Mouse (Mus musculus) kidney, adult 8-10 months (tissue): ENCODE results near the gene Klhl7.
"Not testable (repeated sequence)": the region's sequence is repeated elsewhere in the genome, so short reads cannot be mapped to it uniquely, and the experiment has no call there.

Experiments used
- DNase-seq, 2 experiments: peaks; one replicate each; pipeline ENCODE4 v3.0.0; 2022

Gene Klhl7

DNA sequence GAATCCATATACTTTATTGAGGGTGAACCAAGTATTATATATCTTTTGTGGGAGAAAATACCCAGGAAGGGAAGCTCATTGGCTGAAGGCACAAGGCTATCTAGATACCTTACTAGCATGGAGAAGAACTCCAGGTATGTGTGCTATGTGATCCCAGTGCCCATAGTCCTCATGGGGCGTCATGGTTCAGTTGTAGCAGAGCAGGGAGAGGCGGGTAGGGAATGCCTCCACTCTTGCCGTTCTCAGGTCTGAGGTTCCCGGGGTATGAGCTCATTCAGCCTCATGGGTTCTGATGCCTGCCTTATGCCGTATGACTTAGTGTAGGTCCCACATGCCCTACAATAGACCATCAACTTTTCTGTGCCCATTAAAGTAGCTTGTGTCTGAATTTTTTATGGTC, 4.5 kb upstream of the Klhl7 start:
- DNase-seq: peak; percentile 39 to 66

- peak; percentile 45 to 48 for DNase-seq
These were observed 456 bp downstream of the Klhl7 start for GRCm38 (mm10) chr5:24100810-24101311.

DNA sequence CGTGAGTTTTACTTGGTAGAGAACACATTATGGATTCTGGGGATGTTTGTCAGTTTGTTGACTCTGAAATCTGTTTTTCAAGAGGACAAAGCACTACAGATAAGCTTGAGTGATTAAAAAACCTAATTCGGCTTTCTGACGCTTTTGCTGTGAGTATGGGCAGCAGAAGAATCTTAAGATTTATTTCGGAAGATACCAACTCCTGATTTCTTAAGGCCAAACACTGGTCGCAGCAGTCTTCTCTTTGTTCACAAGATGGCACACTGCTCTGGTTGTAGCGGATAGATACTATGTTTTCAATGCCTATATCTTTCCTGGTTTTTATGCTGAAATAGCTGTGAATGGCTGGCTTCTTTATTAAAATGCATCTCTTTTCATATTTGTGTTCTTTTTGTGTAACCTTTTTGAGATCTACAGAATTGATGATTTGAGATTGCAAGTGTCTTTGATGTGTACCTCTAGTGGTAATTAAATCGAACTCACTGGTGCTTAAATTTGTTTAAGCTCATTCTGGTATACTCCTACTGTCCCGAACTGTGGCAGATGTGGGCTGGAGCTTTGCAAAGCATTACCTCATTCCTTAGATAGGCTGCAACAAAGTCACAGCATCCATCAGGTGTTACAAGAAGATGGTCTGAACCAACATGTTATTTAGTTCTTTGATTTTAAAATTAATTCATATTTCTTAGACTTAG, 1.2 kb downstream of the Klhl7 start:
- DNase-seq: no peak

DNA sequence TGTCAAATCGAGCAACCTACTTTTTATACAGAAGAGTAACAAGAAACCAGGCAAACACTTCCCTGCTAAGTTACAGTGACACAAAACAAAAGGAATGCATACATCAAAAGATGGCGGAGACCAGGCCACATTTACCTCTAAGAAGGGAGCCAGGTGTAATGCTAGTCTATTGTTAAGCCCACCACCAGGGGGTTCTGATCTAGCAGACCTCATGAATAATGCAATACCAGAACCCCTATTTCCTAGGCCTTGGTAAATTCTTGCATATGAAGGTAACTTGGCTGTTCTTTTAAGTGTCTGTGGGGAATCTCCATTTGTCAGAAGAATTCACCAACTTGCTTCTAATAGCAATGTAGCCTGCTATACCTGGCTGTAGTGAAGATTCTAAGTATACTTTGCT, 2.8 kb downstream of the Klhl7 start:
- DNase-seq: not testable (repeated sequence)

- peak in 1 of 2 experiments; percentile 25 for DNase-seq
These were observed 3.4 kb downstream of the Klhl7 start for GRCm38 (mm10) chr5:24103841-24104240.

DNA sequence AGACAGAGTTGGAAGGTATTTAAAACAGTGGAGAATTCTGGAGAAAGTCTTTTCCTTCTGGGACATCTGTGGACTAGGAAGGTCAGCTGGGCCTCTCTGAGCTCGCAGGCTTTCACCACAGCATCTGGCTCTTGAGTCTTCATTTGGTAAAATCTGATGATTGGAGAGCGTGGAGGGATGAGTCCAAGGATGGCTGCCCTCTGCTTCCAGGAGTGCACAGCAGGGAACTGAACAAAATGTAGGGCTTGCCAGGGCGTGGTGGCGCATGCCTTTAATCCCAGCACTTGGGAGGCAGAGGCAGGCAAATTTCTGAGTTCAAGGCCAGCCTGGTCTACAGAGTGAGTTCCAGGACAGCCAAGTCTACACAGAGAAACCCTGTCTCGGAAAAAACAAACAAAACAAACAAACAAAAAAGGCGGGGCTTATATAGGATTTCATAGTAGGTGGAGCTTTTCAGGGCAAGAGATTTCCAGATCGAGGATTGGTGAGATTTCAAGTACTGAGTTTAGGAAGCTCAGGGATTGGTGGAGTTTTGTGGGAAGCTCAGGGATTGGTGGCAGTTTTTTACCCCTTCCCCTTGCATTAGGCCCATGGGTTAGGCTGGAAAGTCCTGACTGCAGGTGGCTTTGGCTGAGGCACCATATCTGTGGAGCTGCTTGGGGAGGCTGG, 6.8 kb downstream of the Klhl7 start:
- no peak for DNase-seq

DNA sequence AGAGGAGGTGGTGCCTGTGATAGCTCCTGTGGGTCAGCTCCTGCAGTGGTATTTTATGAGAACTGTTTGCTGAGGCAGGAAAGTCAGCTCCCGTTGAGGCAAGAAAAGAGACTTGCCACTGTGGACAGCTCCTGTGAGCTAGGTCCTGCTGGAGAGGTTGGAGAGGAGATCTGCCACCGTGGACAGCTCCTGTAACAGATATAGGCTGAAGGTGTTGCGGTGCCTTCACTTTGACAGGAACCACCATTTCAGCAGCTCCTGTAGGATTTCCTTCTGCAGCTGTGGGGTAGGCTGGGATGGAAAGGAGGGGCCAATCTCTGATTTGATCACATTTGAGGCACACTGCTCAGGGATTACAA, 7.3 kb downstream of the Klhl7 start:
- no peak for DNase-seq

DNA sequence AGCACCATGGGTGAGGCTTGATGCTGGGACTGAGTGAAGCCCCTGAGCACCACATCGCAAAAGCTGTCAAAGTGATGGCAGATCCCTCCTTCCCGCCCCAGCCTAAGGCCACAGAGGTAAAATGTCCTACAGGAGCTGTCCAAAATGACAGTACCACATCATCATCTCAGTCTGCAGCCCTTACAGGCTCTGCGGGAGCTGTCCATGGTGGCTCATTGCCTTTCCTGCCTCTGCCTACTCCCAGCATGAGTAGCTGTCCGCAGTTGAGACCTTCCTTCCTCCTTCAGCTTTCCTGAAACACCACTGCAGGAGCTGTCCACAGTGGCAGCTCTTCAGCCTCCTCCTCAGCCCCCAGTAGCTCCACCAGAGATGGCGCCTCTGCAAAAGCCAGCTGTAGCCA, 9.7 kb downstream of the Klhl7 start:
- DNase-seq: peak in 1 of 2 experiments; percentile 17

DNA sequence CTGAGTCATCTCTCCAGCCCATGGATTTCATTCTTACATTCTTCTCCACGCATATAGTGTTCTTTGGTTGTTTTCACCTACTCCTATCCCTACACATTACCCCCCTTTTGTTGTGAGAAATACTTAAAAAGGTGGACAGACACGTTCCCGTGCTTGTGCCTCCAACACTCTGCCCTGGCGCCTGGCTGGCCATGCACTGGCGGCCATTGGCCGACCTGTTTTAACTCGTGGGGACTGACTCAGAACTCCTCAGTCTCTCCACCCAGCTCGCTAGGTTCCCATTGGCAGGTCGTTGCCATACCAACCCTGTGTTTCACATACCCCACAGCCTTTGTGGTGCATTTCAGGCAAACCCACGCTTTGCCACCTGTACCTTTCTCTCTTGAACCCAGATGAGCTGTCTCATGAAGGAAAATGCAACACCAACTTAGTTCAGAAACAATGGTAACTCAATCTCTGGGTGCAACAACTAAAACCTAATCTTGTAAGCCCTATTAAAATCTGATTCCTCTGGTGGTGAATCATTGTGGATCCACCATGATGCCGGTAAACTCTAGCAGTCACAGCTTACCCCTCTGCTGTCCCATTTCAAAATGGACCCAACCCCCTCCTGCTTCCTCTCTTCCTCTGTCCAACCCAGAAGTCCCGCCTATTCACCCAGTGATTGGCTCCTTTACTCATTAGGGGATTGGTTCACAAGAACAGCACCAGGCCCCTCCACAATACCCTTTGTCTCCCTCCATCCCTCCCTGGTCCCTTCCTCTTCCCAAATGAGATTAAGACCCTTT, 11.9 kb downstream of the Klhl7 start:
- DNase-seq: no peak

GRCm38 (mm10) chr5:24122221-24122620, 21.8 kb downstream of the Klhl7 start:
- DNase-seq: no peak

DNA sequence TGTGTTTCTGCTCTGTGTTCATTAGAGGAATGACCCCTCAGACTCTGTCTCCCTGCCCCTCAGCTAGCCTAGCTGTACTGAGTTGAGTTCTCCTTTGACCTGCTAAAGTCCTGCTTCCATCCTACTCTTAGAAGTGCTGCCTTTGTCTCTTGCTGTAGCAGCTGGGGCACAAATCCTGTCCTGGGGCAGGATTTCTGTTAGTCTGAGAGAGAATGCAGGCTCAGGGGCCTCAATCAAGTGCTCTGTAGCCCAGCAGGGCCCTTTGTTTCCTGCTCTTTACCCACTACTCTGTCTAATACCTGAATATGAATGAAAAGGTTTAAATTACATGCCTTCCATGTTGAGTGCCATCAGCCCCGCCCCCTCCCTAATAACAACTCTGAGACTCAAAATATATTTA, 23.8 kb downstream of the Klhl7 start:
- no peak for DNase-seq

GRCm38 (mm10) chr5:24124579-24125276, 24.3 kb downstream of the Klhl7 start:
- no peak for DNase-seq

- DNase-seq: no peak
These were observed 25.7 kb downstream of the Klhl7 start for GRCm38 (mm10) chr5:24125910-24126636.

DNA sequence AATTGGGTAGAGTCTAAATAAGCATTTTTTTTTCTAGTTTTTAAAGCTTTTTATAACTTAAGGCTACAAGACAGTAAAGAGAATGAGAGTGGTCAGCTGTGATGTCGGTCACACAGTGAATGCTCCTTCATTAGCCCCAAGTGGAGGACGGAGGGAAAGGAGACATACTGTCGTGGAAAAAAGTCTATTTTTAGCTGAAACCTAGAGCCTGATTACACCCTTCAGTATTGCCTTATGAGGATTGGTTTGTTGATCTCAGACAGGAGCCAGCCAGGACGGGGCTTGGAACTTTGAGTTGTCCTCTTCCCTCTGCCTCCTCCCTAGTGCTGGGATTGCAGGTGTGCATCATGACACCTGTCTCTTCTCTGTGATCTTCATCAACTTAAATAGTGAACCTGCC, 26.6 kb downstream of the Klhl7 start:
- no peak for DNase-seq

GRCm38 (mm10) chr5:24146964-24147363, 46.6 kb downstream of the Klhl7 start:
- no peak for DNase-seq

DNA sequence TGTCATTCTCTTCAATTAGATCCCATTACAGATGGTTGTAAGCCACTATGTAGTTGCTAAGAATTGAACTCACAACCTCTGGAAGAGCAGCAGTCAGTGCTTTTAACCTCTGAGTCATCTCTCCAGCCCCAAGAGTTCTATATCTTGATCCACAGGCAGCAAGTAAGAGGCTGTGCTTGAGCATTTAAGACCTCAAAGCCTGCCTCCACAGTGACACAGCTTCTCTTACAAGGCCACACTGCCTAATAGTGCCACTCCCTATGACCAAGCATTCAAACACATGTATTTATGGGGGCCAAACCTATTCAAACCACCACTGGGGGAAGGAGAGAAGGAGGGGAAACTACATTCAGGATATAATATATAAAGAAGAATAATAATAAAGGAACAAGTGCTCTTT, 51.8 kb downstream of the Klhl7 start:
- no peak for DNase-seq

- no peak for DNase-seq
These were observed 56.4 kb downstream of the Klhl7 start for GRCm38 (mm10) chr5:24156774-24157173.

DNA sequence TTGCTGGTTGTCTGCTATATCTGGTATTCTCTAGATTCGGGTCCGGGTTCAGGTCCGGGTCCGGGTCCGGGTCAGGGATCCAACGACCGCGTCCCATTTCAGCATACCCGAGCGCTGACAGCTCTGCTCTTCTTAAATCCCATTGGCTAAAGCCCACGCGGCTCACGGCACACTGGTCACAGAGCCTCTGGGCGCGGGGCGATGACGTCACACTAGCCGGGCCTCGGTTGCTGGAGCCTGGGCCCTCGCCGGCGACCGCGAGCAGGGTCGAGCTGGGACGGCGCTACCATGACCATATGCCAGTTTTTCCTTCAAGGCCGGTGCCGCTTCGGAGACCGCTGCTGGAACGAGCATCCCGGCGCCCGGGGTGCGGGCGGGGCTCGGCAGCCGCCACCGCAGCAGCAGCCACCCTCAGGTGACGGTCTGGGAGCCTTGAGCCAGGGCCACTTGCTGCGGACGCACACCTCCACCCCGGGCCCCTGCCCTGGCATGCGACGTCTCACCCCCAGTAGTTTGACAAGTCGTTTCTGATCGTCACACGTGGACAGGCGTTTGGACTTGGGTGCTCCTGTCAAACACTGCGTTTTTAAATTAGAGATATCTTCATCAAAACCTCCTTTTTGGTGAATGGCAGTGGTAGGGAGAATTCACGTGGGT, 64.5 kb downstream of the Klhl7 start, which contains the start of gene Nupl2:
Gene Nupl2 (plus strand): TSS at position 175 of the 657 bp plus-strand sequence.
- peak; percentile 92 to 93 for DNase-seq

DNA sequence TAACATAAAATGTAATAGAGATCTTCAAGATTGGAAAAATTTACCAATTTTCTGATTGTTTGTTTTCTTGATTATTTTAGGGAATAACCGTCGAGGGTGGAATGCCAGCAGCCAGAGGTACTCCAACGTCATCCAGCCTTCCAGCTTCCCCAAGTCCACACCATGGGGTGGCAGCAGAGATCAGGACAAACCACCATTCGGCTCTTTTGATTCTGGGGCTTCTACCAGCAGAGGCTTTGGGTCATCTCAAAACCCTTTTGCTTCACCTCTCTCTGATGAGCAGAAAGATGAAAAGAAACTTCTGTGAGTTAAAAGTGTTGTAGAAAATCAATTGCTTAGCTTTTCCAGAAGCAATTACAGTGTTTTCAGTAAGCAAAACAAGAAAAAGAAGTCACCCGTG, 66.9 kb downstream of the Klhl7 start:
- no peak for DNase-seq

GRCm38 (mm10) chr5:24169881-24170280, 69.5 kb downstream of the Klhl7 start:
- DNase-seq: no peak

- DNase-seq: no peak
These were observed 71.7 kb downstream of the Klhl7 start for GRCm38 (mm10) chr5:24172092-24172491.
